Mouse (Mus musculus) spleen, adult 2 months (tissue): ENCODE data around the gene Snx21.

Source experiments
- CTCF ChIP-seq: fragments of 200-500 bp; IDR thresholded peaks from 2 replicates; pipeline ENCODE4 v1.5.1; 2011; ENCODE audit warnings: mild to moderate bottlenecking, inconsistent platforms; ENCODE audit not compliant: insufficient read depth, insufficient read length, insufficient replicate concordance; ENCODE audit errors: extremely low read depth
- POLR2A ChIP-seq: fragments of 200-500 bp; IDR thresholded peaks from 2 replicates; pipeline ENCODE4 v1.6.1; 2011; ENCODE audit warnings: low read depth, low read length, inconsistent platforms

DNA sequence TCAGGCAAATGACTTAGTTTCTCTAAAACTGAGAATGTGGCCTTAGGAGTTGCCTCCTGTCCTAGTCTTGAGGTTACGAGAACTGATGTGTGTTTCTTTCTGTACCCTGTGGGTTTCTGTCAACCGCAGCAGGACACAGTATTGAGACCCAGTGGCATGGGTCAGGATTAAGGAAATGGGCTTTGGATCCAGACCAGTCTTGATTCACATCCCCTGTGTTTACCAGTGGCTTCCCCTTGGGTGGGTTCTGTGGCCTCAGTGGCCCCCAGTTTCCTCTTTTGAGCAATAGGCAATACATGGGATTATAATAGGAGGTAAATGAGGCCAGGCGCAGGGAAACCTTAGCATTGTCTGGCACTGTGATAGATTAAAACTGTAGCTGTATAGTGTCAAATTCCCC lies 1.4 kb downstream of the Snx21 start:
- TF ChIP-seq CTCF = no peak
- no peak for TF ChIP-seq POLR2A
